Mouse (Mus musculus) cerebellum, postnatal 10 days (tissue): ENCODE measurements at regions not wholly inside any gene's neighbourhood (a gene's known extent, or its start where the extent isn't known, plus 50 kb on each side); places are given as distances from the start of the nearest gene placed in this dataset.

Experiments used
- DNase-seq, 2 experiments: peaks; one replicate each; pipeline ENCODE4 v3.0.0; 2021; ENCODE audit warnings: mixed read lengths in 2 of 2

DNA sequence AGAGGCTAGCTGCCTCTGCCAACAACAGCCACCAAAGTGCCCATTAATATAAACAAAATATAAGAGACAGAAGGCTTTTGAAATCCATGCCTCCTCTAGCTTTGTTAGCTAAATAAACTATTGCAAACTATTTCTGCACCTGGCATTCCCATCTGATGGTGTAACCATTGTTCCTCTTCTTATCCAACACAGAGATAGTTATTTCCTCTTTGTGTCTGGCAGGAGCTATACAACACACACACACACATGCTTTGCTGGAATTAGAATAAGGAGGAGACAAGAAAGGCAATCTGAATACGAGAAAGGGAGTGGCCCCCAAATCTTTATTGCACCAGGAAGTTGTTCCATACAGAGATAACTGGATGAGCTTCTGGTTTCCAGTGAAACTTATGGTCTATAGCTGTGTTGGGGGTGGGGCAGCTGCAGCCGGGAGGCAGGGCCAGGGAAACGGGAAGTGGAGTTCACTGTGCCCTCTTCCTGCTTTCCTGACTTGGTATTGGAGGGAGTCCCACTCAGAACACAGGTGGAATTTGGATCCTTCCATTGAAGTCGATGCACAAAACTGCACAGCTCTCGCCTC is 64.0 kb upstream of the Zdhhc17 start:
- no peak for DNase-seq

DNA sequence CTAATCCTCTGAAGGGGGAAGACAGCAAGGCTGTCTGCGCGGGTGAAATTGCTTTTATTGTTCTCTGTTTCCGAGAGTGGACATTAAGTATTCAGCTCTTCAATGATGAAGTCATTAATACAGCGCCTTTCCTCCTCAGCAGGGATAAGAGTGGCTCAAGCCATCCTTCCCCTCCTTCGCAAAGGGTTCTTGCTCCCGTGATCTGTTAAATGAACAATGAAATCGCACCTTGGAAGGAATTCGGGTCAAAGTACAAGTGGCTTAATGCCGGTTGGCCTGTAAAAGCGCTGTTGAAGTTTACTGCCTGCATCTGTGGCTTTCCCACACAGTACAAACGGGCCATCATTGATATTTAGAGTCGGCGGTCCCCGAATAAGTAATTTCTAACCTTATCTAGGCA is 63.3 kb upstream of the Zdhhc17 start:
- no peak for DNase-seq

DNA sequence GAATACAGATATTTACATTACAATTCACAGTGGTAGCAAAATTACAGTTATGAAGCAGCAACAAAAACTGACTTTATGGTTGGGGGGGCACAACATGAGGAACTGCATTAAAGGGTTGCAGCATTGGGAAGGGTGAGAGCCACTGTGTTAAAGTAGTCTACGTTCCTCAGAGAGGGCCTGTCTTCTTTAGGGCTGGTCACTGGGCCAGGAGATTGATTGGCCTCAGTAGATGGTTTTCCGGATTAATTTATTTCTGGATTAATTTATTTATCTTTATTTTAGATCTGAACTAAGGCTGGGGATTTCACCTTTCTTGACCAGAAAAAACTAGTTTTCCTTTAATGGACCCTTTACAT is 62.6 kb upstream of the Zdhhc17 start:
- DNase-seq = no peak

DNA sequence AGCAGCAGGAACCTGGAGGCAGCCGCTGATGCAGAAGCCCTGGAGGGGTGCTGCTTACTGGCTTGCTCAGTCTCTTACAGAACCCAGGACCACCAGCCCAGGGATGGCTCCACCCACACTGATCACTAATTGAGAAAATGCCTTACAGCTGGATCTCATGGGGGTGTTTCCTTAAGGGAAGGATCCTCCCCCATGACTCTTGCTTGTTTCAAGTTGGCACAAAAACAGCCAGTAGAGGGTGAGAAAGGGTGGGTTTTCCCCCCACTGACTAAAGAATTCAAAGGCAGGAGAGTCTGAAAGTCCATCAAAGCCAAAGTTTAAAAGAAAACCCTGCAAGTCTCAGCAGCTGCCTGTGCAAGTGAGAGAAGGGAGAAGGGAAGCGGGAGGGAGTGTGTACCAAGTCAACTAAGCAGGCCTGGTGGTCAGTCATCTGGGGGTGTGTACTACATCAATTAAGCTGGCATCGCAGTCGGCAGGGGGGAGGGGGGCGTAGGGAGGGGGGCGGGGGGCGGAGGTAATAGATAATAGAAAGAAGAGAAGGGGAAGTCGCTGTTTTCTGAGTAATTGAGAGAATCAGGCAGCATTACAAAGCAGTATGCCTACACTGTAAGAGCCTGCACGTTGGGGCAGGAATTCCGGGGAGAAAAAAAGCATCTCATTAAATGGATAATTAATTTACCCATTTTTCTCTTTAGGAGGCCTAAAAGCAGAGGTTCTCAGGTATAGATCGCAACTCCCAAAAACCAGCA is 62.0 kb upstream of the Zdhhc17 start:
- no peak for DNase-seq

DNA sequence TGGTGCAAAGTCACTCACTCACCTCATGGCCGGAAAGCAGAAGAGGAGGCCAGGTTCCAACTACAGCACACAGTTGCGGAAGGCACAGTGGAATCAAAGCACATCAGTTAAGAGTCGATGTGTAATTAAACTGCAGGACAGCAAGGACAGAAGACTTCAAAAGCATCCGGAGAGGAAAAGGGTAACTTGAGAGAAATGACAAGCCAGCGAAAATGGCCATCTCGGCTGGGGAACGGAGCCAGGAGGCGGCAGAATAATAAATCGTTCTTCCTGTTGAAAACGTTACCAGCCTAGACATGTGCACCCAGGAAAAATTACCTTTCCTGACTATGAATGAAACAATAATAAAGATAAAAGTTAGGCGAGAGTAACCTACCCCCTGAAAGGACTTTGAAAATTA is 56.2 kb upstream of the Zdhhc17 start:
- DNase-seq = no peak

DNA sequence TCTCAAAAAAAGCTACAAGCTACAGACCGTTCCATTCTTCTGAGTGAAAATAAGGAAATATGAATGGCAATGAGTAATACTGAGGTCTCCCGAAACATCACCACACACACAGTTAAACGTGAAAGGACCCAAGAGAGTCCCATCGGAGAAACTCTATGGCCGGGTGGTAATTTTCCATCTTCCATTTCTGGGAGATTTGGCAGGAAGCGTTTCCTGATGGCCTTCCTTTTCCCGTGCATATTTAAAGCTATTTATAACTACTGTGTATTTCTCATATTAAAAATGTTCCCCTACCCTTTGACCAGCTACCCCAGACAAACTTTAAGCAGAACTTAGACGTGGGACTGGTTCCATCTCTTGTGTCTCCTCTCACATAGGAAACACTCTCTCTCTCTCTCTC is 50.7 kb upstream of the Zdhhc17 start:
- DNase-seq = no peak
